Mouse (Mus musculus): ENCODE data around the gene Myzap.

GRCm38 (mm10) chr9:71456738-71457137 is 135.4 kb downstream of the Myzap start:
- TF ChIP-seq GATA1 (IDR thresholded peaks at IDR 0.05; ENCODE audit: borderline replicate concordance, low read length), result no peak
- no peak for TF ChIP-seq FLI1 (IDR thresholded peaks at IDR 0.05; ENCODE audit: low read length)
